In the genomic region with DNA sequence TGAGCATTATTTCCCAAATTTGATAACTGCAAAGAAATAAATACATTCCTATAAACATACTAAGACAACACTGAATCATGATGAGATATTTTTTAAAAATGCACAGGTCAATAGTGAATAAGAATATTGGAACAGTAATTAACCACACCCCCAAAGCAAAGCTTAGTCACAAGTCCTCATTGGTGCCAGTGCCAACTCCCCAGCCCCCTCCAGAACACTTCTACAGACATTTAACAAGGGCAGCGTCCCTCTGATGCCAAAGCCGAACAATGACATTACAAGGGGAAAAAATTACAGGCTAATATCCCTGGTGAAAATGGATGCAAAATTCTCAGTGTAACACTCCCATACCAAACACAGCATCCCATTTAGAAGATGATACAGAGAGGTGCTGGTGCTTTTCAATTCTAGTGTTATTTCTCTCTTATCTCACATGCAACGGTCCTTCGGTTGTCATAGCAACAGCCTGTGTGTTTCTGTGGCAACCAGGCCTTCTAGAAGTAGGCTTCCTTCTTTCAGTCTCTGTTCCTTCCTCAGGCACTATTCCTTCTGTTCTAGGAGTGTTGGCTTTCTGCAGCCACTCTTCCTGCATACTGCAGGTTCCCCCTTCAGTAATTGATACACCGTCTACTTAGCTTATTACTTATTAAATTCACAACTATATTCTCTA, we compare ENCODE assay signal across 9 mouse cellular contexts. TPM values are rescaled to one million over a fixed set of nuclear protein-coding genes. Genes with fewer than 3 reads are reported as not detected.
DNase-seq lines count a peak whose midpoint lies in the region; ATAC-seq and TF ChIP-seq lines count a peak whose summit lies in the region.
"Had no signal": no experiment of that assay in that cellular context is flagged by ENCODE, and none has a peak within 500 bp of the region (broad histone marks: within the 10 kb centered on the region; RNA-seq: fewer than 3 reads in every experiment).

No protein-coding gene starts in this region.

- no peaks in the 10 kb centered on the region for H3K36me3 ChIP-seq in stomach, postnatal 0 days (ENCODE audit: control insufficient read depth, insufficient read depth, low read length)

- no peak overlapping the region for H3K4me2 ChIP-seq in stomach, postnatal 0 days (replicated peaks; ENCODE audit: low read depth)

- no peaks in the 10 kb centered on the region for H3K27me3 ChIP-seq in stomach, postnatal 0 days (ENCODE audit: control insufficient read depth, insufficient read depth, low read length)

- intact Hi-C loops in left cerebral cortex, postnatal 25 days (cut with DNase I) = loop anchor here (5.0 kb wide), 2 partner anchors 582 to 652 kb away; no protein-coding TSS in a partner anchor

- no peak overlapping the region for H3K9ac ChIP-seq in stomach, postnatal 0 days (ENCODE audit: low read length)

- H3K9me3 ChIP-seq in stomach, postnatal 0 days (ENCODE audit: control insufficient read depth, low read length) = no peaks in the 10 kb centered on the region

- no peak for ATAC-seq in stomach, postnatal 0 days (ENCODE audit: low FRiP score, low TSS enrichment)

- H3K27ac ChIP-seq in stomach, postnatal 0 days (replicated peaks) = no peak overlapping the region

- TF ChIP-seq CTCF in stomach, postnatal 0 days (IDR thresholded peaks at IDR 0.05; ENCODE audit: low read depth) = no peak

- WGBS in stomach, postnatal 0 days = 62% methylated on average over 5 of the region's 5 CpGs

- H3K4me3 ChIP-seq in stomach, postnatal 0 days (ENCODE audit: low read depth, low read length) = no peak overlapping the region

- peak; percentile 50 to 53 for DNase-seq in cerebellum, postnatal 14 days
- DNase-seq in cerebellum, adult 8-10 months = no peak
- DNase-seq in frontal cortex, postnatal 10 days (ENCODE audit: low spot score in 2 of 2) = peak; percentile 58 to 63
- peak; percentile 75 to 88 for DNase-seq in left cerebral cortex, postnatal 25 days (ENCODE audit: low spot score in 2 of 2)
- peak; percentile 82 to 94 for DNase-seq in right cerebral cortex, postnatal 10 days (ENCODE audit: low spot score in 2 of 2)
- no peak for DNase-seq in stomach, postnatal 0 days (ENCODE audit: low spot score)
- no peak for DNase-seq in heart, adult 9 months (ENCODE audit: low spot score in 2 of 2)
- no peak for DNase-seq in lung, adult 18-20 months
- DNase-seq: cerebellum, adult 9-11 months had no signal

- H3K4me1 ChIP-seq in stomach, postnatal 0 days (replicated peaks; ENCODE audit: control insufficient read depth, insufficient read depth) = no peaks in the 10 kb centered on the region

- TF ChIP-seq EP300 in stomach, postnatal 0 days (optimal IDR thresholded peaks at IDR 0.05) = no peak

RNA-seq across cellular contexts. Expression of a gene that starts 7.9 kb away (rescaled TPM):
- total RNA-seq in left cerebral cortex, postnatal 25 days (2021) = 100 to 1,000 TPM; 154 to 175 TPM
- 4.2 and 4.5 TPM in 2 replicates for polyA plus RNA-seq in stomach, postnatal 0 days (2015; fragmentation: Nextera tagmentation; extraction: Ambion mirVana)

Comparison
In these comparisons a context has a peak if more than half of its experiments do, and no peak if none do; other contexts are left out.
1. DNase-seq: peak in cerebellum, postnatal 14 days (2 of 2), frontal cortex, postnatal 10 days (2 of 2), left cerebral cortex, postnatal 25 days (2 of 2) and right cerebral cortex, postnatal 10 days (2 of 2); none in cerebellum, adult 8-10 months (single experiment), stomach, postnatal 0 days (single experiment), heart, adult 9 months (0 of 2) and lung, adult 18-20 months (0 of 2).